Mouse (Mus musculus): ENCODE data around the gene Olfr424.

The Olfr424 gene

DNA sequence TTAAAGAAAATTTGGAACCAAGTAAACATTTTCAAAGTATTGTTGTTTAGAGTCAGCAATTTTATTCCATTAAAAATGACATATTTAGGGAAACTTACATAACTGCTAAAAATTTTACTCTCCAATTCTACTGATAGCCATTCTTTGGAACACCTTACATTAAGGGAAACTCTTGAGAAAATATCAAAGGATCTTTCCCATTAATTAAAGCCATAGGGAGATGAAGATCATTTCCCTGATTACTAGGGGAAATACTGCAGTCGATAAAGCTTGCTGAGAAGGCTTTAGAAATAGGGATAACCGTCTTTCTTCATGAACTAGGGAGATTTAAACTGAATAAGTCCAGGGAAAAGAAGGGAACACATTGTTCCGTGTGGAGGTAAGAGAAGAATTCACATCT is at the start of gene Olfr424:
Gene Olfr424 (plus strand): TSS at position 301 of the 400 bp plus-strand sequence.
- DNase-seq (ENCODE audit: low spot score in 2 of 2): no peak

GRCm38 (mm10) chr1:174084031-174084430 is 47.3 kb upstream of the Olfr424 start, which contains the start of gene Olfr429:
Gene Olfr429, plus strand, starts transcription at chr1:174084331.
- no peak for DNase-seq (ENCODE audit: low spot score in 2 of 2)

GRCm38 (mm10) chr1:174096591-174096990 is 34.7 kb upstream of the Olfr424 start, which contains the start of gene Olfr427:
Gene Olfr427, plus strand, starts transcription at chr1:174096891.
- DNase-seq (ENCODE audit: low spot score in 2 of 2): no peak

DNA sequence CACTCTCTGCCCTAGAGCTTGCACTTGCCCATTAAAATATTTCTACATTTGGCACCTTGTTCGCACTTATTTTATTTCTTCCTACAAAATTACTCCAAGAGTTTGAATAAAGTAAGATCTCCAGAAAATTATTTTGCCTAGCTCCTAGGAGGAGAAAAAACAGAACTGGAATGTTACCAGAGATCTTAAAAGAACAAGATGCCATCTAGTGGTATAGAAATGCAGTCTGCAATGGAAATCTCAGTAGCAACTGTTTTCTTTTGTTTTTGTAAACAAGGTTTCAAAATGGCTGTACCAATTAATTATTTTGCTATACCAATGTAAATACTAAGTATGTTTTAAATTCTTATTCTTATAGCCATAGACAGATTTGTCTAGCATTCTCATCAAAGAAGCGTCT is 27.6 kb upstream of the Olfr424 start:
- no peak for DNase-seq (ENCODE audit: low spot score in 2 of 2)

DNA sequence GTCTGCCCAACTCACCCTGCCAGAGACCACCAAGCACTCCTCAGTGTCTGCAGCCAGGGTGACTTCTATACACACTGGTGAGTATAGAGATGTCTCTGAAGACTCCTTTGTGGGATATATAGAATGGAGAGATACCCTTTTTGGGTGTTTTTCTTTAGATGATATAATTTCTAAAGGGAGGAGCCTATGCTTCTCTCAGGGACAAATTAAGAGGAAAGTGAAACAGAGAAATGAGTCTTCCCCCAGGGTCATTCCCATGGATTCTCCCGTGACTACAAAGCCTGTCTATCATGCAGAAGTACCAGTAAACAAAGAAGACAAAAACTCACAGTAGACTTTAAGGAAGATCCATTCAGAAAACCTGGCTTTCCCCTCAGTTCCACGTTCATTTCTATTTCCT is 10.3 kb upstream of the Olfr424 start, which contains the start of gene Olfr231:
Gene Olfr231 (minus strand): TSS at position 101 of the 400 bp plus-strand sequence.
- DNase-seq (ENCODE audit: low spot score in 2 of 2): no peak

DNA sequence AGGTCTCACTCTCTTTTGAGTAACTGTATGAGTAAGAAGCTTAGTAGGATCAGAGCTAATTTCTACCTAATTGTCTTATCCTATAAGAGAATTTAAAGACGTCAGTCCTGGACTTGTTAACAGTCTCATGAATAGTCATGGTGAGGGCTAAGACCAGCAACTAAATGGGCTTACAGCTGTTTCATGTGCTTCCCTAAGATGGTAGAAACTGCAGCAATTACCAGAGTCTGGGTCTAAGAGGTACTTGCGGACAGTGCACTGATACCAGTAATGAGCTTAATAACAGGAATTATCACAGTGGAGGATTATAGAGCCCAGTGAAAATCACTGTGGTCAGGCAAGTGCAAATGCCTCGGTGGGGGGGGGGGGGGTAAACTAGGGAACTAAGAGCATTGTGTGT is 682 bp downstream of the Olfr424 start:
- no peak for DNase-seq (ENCODE audit: low spot score in 2 of 2)

GRCm38 (mm10) chr1:174141384-174141783 is 10.1 kb downstream of the Olfr424 start:
- DNase-seq (ENCODE audit: low spot score in 2 of 2): no peak

- DNase-seq (ENCODE audit: low spot score in 2 of 2): no peak
Observed at GRCm38 (mm10) chr1:174146696-174147095, 15.4 kb downstream of the Olfr424 start.

DNA sequence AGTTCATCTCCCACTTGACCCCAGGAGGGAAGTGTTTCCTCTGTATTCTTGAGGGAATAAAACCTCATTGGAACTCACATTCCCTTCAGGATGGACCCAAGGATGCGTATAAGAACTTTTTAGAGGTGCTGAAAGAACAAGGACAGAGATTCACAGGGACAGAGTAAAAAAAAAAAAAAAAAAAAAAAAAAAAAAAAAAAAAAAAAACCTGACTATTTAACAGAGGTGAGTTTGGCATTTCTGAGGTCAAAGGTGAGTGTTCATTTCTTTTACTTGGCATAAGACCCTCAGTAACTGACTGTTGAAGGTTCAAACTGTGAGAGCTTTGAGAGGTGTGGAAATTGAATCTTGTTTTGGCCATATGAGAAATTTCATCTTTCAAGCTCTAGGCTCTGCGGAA is 18.0 kb downstream of the Olfr424 start:
- no peak for DNase-seq (ENCODE audit: low spot score in 2 of 2)

DNA sequence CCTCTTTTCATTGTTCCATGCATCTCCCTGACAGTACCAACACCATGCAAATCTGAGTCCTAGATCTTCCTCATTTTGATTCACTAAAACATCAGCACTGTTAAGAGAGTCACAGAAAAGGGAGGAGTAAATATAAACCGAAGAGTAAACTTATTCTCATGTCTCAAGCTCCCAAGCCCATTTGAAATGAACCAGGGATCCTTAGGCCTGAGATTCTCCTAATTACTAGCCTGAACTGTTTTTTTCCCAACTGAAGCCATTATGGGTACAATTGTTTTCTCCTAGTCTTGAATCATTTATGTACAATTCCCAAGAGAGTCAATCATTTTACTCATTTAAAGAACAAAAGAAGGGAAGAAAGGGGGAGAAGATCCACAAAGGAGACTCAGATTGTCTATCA is 24.0 kb downstream of the Olfr424 start, which contains the start of gene Olfr420:
Gene Olfr420 (plus strand): TSS at position 301 of the 400 bp plus-strand sequence.
- DNase-seq (ENCODE audit: low spot score in 2 of 2): no peak

GRCm38 (mm10) chr1:174157622-174158021 is 26.3 kb downstream of the Olfr424 start:
- no peak for DNase-seq (ENCODE audit: low spot score in 2 of 2)

- no peak for DNase-seq (ENCODE audit: low spot score in 2 of 2)
Observed at GRCm38 (mm10) chr1:174158512-174158911, 27.2 kb downstream of the Olfr424 start.

DNA sequence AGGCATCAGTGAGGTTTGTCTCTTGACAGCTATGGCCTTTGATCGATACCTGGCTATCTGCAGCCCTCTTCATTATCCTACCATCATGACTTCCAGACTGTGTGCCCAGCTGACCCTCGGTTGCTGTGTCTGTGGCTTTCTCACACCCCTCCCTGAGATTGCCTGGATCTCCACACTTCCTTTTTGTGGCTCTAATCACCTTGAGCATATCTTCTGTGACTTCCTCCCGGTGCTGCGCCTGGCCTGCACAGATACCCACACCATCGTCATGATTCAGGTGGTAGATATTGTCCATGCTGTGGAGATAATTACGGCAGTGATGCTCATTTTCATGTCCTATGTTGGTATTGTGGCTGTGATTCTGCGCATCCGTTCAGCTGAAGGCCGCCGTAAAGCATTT is 27.8 kb downstream of the Olfr424 start:
- no peak for DNase-seq (ENCODE audit: low spot score in 2 of 2)

GRCm38 (mm10) chr1:174169024-174169423 is 37.7 kb downstream of the Olfr424 start:
- DNase-seq (ENCODE audit: low spot score in 2 of 2): no peak

- no peak for DNase-seq (ENCODE audit: low spot score in 2 of 2)
Observed at GRCm38 (mm10) chr1:174170706-174171501, 39.6 kb downstream of the Olfr424 start.

DNA sequence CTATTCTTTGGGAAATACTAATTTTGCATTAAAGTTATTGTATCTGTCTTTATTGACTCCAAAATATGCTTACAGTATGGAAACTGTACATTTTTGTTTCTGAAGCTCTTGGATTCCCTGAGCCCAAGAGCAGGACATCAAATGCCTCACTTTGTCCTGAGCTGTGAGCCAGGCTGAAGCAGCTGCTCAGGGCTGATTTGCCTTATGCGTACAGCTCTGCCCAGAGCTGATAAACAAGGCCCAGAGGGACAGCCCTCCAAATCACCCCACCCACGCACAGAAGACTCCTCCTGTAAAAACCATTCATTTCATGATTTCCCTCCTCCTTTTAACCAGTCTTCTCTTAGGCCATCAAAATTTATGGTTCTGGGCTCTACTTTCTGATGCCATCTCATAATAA is 40.2 kb downstream of the Olfr424 start:
- no peak for DNase-seq (ENCODE audit: low spot score in 2 of 2)

DNA sequence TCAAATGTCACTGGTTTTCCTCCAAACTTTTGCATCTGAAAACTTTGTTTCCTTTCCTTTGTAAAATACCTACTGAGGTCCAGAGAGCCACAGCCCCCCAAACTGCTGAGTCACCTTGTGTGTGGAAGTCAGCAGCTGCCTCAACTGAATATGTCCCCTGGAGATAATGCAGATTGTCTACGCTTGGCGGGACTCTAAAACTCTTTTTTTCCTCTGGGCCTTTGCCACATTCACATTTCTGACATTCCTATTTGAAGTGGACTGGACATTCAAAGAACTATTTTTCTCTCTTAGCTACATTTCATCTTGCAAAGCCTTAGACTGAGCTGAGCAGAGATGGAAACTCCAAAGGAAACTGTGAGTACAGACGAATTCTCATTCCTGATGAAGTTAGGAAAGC is 41.3 kb downstream of the Olfr424 start, which contains the start of gene Spta1:
Gene Spta1 (plus strand): TSS at position 172 of the 400 bp plus-strand sequence.
- no peak for DNase-seq (ENCODE audit: low spot score in 2 of 2)

Measured in cerebellum, postnatal 4 days (tissue).